Mouse (Mus musculus) liver, embryonic 16.5 days (tissue): ENCODE measurements at regions not wholly inside any gene's neighbourhood (a gene's known extent, or its start where the extent isn't known, plus 50 kb on each side); places are given as distances from the start of the nearest gene placed in this dataset.

Experiments
- ATAC-seq: fragments of 200-750 bp; cut with Nextera tagmentation; 2 replicates; pipeline ENCODE4 v1.8.0; 2017; ENCODE audit warnings: low read depth, mild to moderate bottlenecking, moderate number of reproducible peaks, moderate library complexity
- H3K27ac ChIP-seq: fragments of 300-500 bp; sonication (generic); 2 replicates; pipeline ENCODE4 v1.5.1; 2014; ENCODE audit warnings: mild to moderate bottlenecking, low read length
- H3K27me3 ChIP-seq: fragments of 300-500 bp; sonication (generic); 2 replicates; pipeline ENCODE4 v1.6.1; 2014; ENCODE audit warnings: low read depth, low read length, mixed read lengths; ENCODE audit not compliant: control insufficient read depth, insufficient read depth
- H3K36me3 ChIP-seq: fragments of 300-500 bp; sonication (generic); 2 replicates; pipeline ENCODE4 v1.6.1; 2014; ENCODE audit warnings: mild to moderate bottlenecking; ENCODE audit not compliant: control insufficient read depth, insufficient read depth
- H3K4me1 ChIP-seq: fragments of 300-500 bp; sonication (generic); 2 replicates; pipeline ENCODE4 v1.6.1; 2014; ENCODE audit warnings: low read depth, low read length, mixed read lengths; ENCODE audit not compliant: control insufficient read depth
- H3K4me2 ChIP-seq: fragments of 300-500 bp; sonication (generic); 2 replicates; pipeline ENCODE4 v1.6.1; 2014; ENCODE audit warnings: low read depth, low read length, mixed read lengths
- H3K4me3 ChIP-seq: fragments of 300-500 bp; sonication (generic); 2 replicates; pipeline ENCODE4 v1.5.1; 2014; ENCODE audit warnings: low read depth, mild to moderate bottlenecking, low read length
- H3K9ac ChIP-seq: fragments of 300-500 bp; sonication (generic); 2 replicates; pipeline ENCODE4 v1.6.1; 2014; ENCODE audit warnings: low read depth, low read length
- H3K9me3 ChIP-seq: fragments of 300-500 bp; sonication (generic); replicated peaks from 2 replicates; pipeline ENCODE4 v1.6.1; 2016; ENCODE audit warnings: low read length; ENCODE audit not compliant: control insufficient read depth
- WGBS: fragments of 180-500 bp; shearing (Covaris S2); extraction: QIAGEN DNeasy Blood & Tissue Kit; methylation state at CpG from one replicate; pipeline ENCODE4 v1.1.7; 2014; ENCODE audit not compliant: insufficient replicate concordance; 5-methylcytosine and 5-hydroxymethylcytosine counted together

- Histone ChIP-seq H3K4me3 (no peak overlapping the region), H3K9me3 (no peaks in the 10 kb centered on the region), H3K4me2 (no peak overlapping the region), H3K27me3 (no peaks in the 10 kb centered on the region), H3K4me1 (no peaks in the 10 kb centered on the region), H3K27ac (no peak overlapping the region), H3K36me3 (no peaks in the 10 kb centered on the region), H3K9ac (no peak overlapping the region)
- no peak for ATAC-seq
- 69% methylated on average over 10 of the region's 10 CpGs for WGBS
These were observed 287.3 kb downstream of the Rwdd3 start for GRCm38 (mm10) chr3:120884189-120884588.

- Histone ChIP-seq H3K27me3 (no peaks in the 10 kb centered on the region), H3K4me3 (no peak overlapping the region), H3K4me1 (no peaks in the 10 kb centered on the region), H3K9me3 (no peaks in the 10 kb centered on the region), H3K4me2 (no peak overlapping the region), H3K36me3 (no peaks in the 10 kb centered on the region), H3K9ac (no peak overlapping the region), H3K27ac (no peak overlapping the region)
- ATAC-seq = no peak
- WGBS = 52% methylated on average over 5 of the region's 5 CpGs
These were observed 287.8 kb downstream of the Rwdd3 start for GRCm38 (mm10) chr3:120883650-120884049.

GRCm38 (mm10) chr3:120879409-120879808 is 292.1 kb downstream of the Rwdd3 start:
- no peak overlapping the region for H3K9ac ChIP-seq
- no peaks in the 10 kb centered on the region for H3K36me3 ChIP-seq
- 70% methylated on average over 2 of the region's 2 CpGs for WGBS
- ATAC-seq = no peak
- no peak overlapping the region for H3K4me2 ChIP-seq
- no peaks in the 10 kb centered on the region for H3K4me1 ChIP-seq
- H3K4me3 ChIP-seq = no peak overlapping the region
- no peaks in the 10 kb centered on the region for H3K9me3 ChIP-seq
- H3K27me3 ChIP-seq = no peaks in the 10 kb centered on the region
- no peak overlapping the region for H3K27ac ChIP-seq

GRCm38 (mm10) chr3:120875740-120876139 is 295.8 kb downstream of the Rwdd3 start:
- H3K9ac ChIP-seq = no peak overlapping the region
- H3K4me2 ChIP-seq = no peak overlapping the region
- H3K27ac ChIP-seq = no peak overlapping the region
- H3K27me3 ChIP-seq = no peaks in the 10 kb centered on the region
- no peaks in the 10 kb centered on the region for H3K4me1 ChIP-seq
- H3K9me3 ChIP-seq = no peaks in the 10 kb centered on the region
- WGBS = 64% methylated on average over 3 of the region's 3 CpGs
- ATAC-seq = no peak
- no peak overlapping the region for H3K4me3 ChIP-seq
- no peaks in the 10 kb centered on the region for H3K36me3 ChIP-seq

- Histone ChIP-seq H3K4me3 (no peak overlapping the region), H3K27ac (no peak overlapping the region), H3K36me3 (no peaks in the 10 kb centered on the region), H3K9ac (no peak overlapping the region), H3K27me3 (no peaks in the 10 kb centered on the region), H3K4me2 (no peak overlapping the region), H3K4me1 (no peaks in the 10 kb centered on the region), H3K9me3 (no peaks in the 10 kb centered on the region)
- no peak for ATAC-seq
- WGBS = 55% methylated on average over 8 of the region's 8 CpGs
These were observed 306.5 kb downstream of the Rwdd3 start for GRCm38 (mm10) chr3:120865036-120865435.

- Histone ChIP-seq H3K4me2 (no peak overlapping the region), H3K4me3 (no peak overlapping the region), H3K27me3 (no peaks in the 10 kb centered on the region), H3K36me3 (no peaks in the 10 kb centered on the region), H3K4me1 (no peaks in the 10 kb centered on the region), H3K27ac (no peak overlapping the region), H3K9ac (no peak overlapping the region), H3K9me3 (no peaks in the 10 kb centered on the region)
- WGBS = 53% methylated on average over 4 of the region's 4 CpGs
- no peak for ATAC-seq
These were observed 309.9 kb downstream of the Rwdd3 start for GRCm38 (mm10) chr3:120861641-120862040.

- H3K4me2 ChIP-seq = no peak overlapping the region
- no peak for ATAC-seq
- H3K4me3 ChIP-seq = no peak overlapping the region
- no peak overlapping the region for H3K9ac ChIP-seq
- H3K27ac ChIP-seq = no peak overlapping the region
- WGBS = 71% methylated on average over 13 of the region's 13 CpGs
- H3K9me3 ChIP-seq = no peaks in the 10 kb centered on the region
- no peaks in the 10 kb centered on the region for H3K36me3 ChIP-seq
- no peaks in the 10 kb centered on the region for H3K27me3 ChIP-seq
- no peaks in the 10 kb centered on the region for H3K4me1 ChIP-seq
These were observed 313.2 kb downstream of the Rwdd3 start for GRCm38 (mm10) chr3:120858281-120858680.

GRCm38 (mm10) chr3:120854322-120854721 is 317.2 kb downstream of the Rwdd3 start:
- no peaks in the 10 kb centered on the region for H3K9me3 ChIP-seq
- H3K4me2 ChIP-seq = no peak overlapping the region
- no peak overlapping the region for H3K9ac ChIP-seq
- H3K36me3 ChIP-seq = no peaks in the 10 kb centered on the region
- no peaks in the 10 kb centered on the region for H3K27me3 ChIP-seq
- WGBS = 56% methylated on average over 3 of the region's 3 CpGs
- no peaks in the 10 kb centered on the region for H3K4me1 ChIP-seq
- H3K27ac ChIP-seq = no peak overlapping the region
- H3K4me3 ChIP-seq = no peak overlapping the region
- no peak for ATAC-seq

- Histone ChIP-seq H3K36me3 (no peaks in the 10 kb centered on the region), H3K4me3 (no peak overlapping the region), H3K4me1 (no peaks in the 10 kb centered on the region), H3K9me3 (no peaks in the 10 kb centered on the region), H3K27ac (no peak overlapping the region), H3K4me2 (no peak overlapping the region), H3K27me3 (no peaks in the 10 kb centered on the region), H3K9ac (no peak overlapping the region)
- WGBS = 61% methylated on average over 2 of the region's 2 CpGs
- ATAC-seq = no peak
These were observed 327.9 kb downstream of the Rwdd3 start for GRCm38 (mm10) chr3:120843623-120844022.

- no peak for ATAC-seq
- Histone ChIP-seq H3K4me3 (no peak overlapping the region), H3K4me2 (no peak overlapping the region), H3K9me3 (no peaks in the 10 kb centered on the region), H3K36me3 (no peaks in the 10 kb centered on the region), H3K9ac (no peak overlapping the region), H3K4me1 (no peaks in the 10 kb centered on the region), H3K27ac (no peak overlapping the region), H3K27me3 (no peaks in the 10 kb centered on the region)
- 79% methylated on average over 19 of the region's 19 CpGs for WGBS
These were observed 348.0 kb downstream of the Rwdd3 start for GRCm38 (mm10) chr3:120823536-120823935.
